Comparison of ENCODE assay signal across 8 mouse cellular contexts in the genomic region with DNA sequence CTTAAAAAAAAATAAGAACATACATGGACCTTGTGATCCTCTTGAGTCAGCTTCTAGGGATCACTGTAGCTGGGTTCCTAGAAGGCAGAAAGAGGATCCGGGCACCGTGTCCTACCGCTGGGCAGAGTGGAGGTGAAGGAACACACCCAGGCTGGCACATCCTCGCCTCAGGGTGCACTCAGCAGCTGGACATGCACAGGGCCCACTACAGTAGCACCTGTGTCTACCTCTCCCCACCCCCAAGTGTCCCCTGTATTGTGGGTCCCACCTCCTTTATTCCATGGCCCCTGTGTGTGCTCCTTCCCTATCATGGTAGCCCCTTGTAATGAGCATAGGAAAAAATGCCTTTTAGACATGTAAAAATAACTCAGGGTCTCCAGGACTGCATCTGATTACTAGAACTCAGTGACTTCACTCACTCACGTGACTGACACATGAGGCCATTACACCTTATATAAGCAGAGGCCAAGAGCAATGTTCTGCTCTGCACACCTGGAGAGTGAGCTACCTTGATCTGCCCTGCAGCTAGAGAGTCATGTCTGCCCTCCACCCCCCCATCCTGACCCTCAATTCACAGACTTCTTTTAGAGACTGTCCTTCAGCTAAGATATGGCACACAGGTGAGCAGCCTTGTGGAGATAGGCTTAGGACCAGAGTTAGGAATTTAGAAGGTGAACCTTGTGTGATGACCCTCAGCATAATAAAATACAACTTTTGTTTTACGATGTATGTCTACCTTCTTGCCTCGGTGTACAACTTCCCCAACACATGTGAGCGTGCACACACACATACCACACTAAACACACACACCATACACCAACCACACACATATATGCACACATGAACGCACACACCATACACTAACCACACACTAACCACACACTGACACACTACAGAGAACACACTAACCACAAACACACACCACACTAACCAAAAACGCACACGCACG. TPM values are rescaled to one million over a fixed set of nuclear protein-coding genes. Genes with fewer than 3 reads are reported as not detected.
DNase-seq lines count a peak whose midpoint lies in the region; ATAC-seq lines count a peak whose summit lies in the region.

No protein-coding gene starts in this region.

- peak; percentile 2; the same call in 1 of the 2 replicates for ATAC-seq in cerebellum, adult (ENCODE audit: insufficient number of reproducible peaks, low FRiP score, low TSS enrichment)
- no peak for ATAC-seq in megakaryocyte, adult 5-6 weeks (ENCODE audit: poor library complexity, severe bottlenecking)
- 0 out of 2 replicates have a peak, but pooled peaks have one; percentile 0 for ATAC-seq in limb, embryonic 13.5 days (ENCODE audit: low FRiP score, low read depth)
- no peak for ATAC-seq in stomach, embryonic 15.5 days (ENCODE audit: insufficient read depth, low FRiP score, low read depth)

- intact Hi-C loops in gastrocnemius, postnatal 14 days (cut with DNase I; ENCODE audit: low total_unique reads): loop anchor here (5.0 kb wide), 1 partner anchor 37 kb away; no protein-coding TSS in a partner anchor

- peaks cover 82% of the 10 kb centered on the region for H3K4me1 ChIP-seq in megakaryocyte, embryonic 14.5 days
- H3K4me1 ChIP-seq in limb, embryonic 13.5 days: peaks cover 57% of the 10 kb centered on the region
- peaks cover 32% of the 10 kb centered on the region for H3K4me1 ChIP-seq in stomach, embryonic 15.5 days

- WGBS in limb, embryonic 13.5 days: 72% methylated on average over 12 of the region's 12 CpGs
- 78% methylated on average over 12 of the region's 12 CpGs for WGBS in stomach, embryonic 15.5 days

- peak overlapping the region; percentile 84; the same call in 1 of the 2 replicates for H3K27ac ChIP-seq in limb, embryonic 13.5 days
- peak overlapping the region; percentile 95; the same call in 1 of the 2 replicates for H3K27ac ChIP-seq in stomach, embryonic 15.5 days

- H3K9me3 ChIP-seq in megakaryocyte, embryonic 14.5 days: no peaks in the 10 kb centered on the region
- H3K9me3 ChIP-seq in limb, embryonic 13.5 days: no peaks in the 10 kb centered on the region
- H3K9me3 ChIP-seq in stomach, embryonic 15.5 days: no peaks in the 10 kb centered on the region

- no peaks in the 10 kb centered on the region for H3K27me3 ChIP-seq in megakaryocyte, embryonic 14.5 days (replicated peaks)
- no peaks in the 10 kb centered on the region for H3K27me3 ChIP-seq in limb, embryonic 13.5 days
- H3K27me3 ChIP-seq in stomach, embryonic 15.5 days (replicated peaks): no peaks in the 10 kb centered on the region

- no peak for DNase-seq in cerebellum, postnatal 36 days
- no peak for DNase-seq in gastrocnemius, postnatal 25 days
- no peak for DNase-seq in gastrocnemius, postnatal 14 days

- H3K4me2 ChIP-seq in limb, embryonic 13.5 days (replicated peaks): peak overlapping the region; percentile 82
- H3K4me2 ChIP-seq in stomach, embryonic 15.5 days: peak overlapping the region; percentile 77

- peak overlapping the region; percentile 39; the same call in 1 of the 2 replicates for H3K9ac ChIP-seq in limb, embryonic 13.5 days
- H3K9ac ChIP-seq in stomach, embryonic 15.5 days: no peak overlapping the region

- H3K36me3 ChIP-seq in megakaryocyte, embryonic 14.5 days (replicated peaks; ENCODE audit: low read length): peaks cover 19% of the 10 kb centered on the region
- H3K36me3 ChIP-seq in limb, embryonic 13.5 days: 0 out of 2 replicates have a peak, but pooled peaks cover 10% of the 10 kb centered on the region
- H3K36me3 ChIP-seq in stomach, embryonic 15.5 days: no peaks in the 10 kb centered on the region

- peak overlapping the region; percentile 91 for H3K4me3 ChIP-seq in megakaryocyte, embryonic 14.5 days (replicated peaks)
- peak overlapping the region; percentile 17 for H3K4me3 ChIP-seq in limb, embryonic 13.5 days
- no peak overlapping the region for H3K4me3 ChIP-seq in stomach, embryonic 15.5 days (replicated peaks)

RNA-seq across cellular contexts. Expression of gene BC025920, which starts 1.8 kb away (rescaled TPM):
- polyA plus RNA-seq in megakaryocyte, embryonic 14.5 days (2012; ENCODE audit: insufficient read depth, low replicate concordance): not detected in 2 replicates
- total RNA-seq in megakaryocyte, adult 5-6 weeks (2015): 1.7 and 2.0 TPM in 2 replicates
- total RNA-seq in megakaryocyte, adult 5-6 weeks (2017): 2.3 and 2.4 TPM in 2 replicates
- polyA plus RNA-seq in limb, embryonic 13.5 days (2015; fragmentation: Nextera tagmentation; extraction: Ambion mirVana): 1.3 and 1.5 TPM in 2 replicates
- 0.55 and 0.71 TPM in 2 replicates for polyA plus RNA-seq in stomach, embryonic 15.5 days (2015; fragmentation: Nextera tagmentation; extraction: Ambion mirVana)
- 1 to 10 TPM; 1.8 to 2.5 TPM for total RNA-seq in gastrocnemius, postnatal 25 days (2021)
- 1 to 10 TPM; 1.7 to 2.2 TPM for total RNA-seq in gastrocnemius, postnatal 14 days (2021)

RNA-seq across cellular contexts. Expression of gene Tle6, which starts 3.4 kb away (rescaled TPM):
- 69.5 and 166 TPM in 2 replicates for polyA plus RNA-seq in megakaryocyte, embryonic 14.5 days (2012; ENCODE audit: insufficient read depth, low replicate concordance)
- 1.9 and 8.9 TPM in 2 replicates for total RNA-seq in megakaryocyte, adult 5-6 weeks (2015)
- total RNA-seq in megakaryocyte, adult 5-6 weeks (2017): 6.5 and 11.4 TPM in 2 replicates
- polyA plus RNA-seq in limb, embryonic 13.5 days (2015; fragmentation: Nextera tagmentation; extraction: Ambion mirVana): 13.8 and 18.4 TPM in 2 replicates
- 31.2 and 42.1 TPM in 2 replicates for polyA plus RNA-seq in stomach, embryonic 15.5 days (2015; fragmentation: Nextera tagmentation; extraction: Ambion mirVana)
- total RNA-seq in gastrocnemius, postnatal 25 days (2021): 1 to 10 TPM; 3.9 to 6.8 TPM
- total RNA-seq in gastrocnemius, postnatal 14 days (2021): 1 to 10 TPM; 2.4 to 4.4 TPM

RNA-seq across cellular contexts. Expression of gene Sirt6, which starts 23.3 kb away (rescaled TPM):
- polyA plus RNA-seq in megakaryocyte, embryonic 14.5 days (2012; ENCODE audit: insufficient read depth, low replicate concordance): 121 and 174 TPM in 2 replicates
- total RNA-seq in megakaryocyte, adult 5-6 weeks (2015): 6.3 and 8.0 TPM in 2 replicates
- 2.5 and 6.4 TPM in 2 replicates for total RNA-seq in megakaryocyte, adult 5-6 weeks (2017)
- 60.3 and 61.9 TPM in 2 replicates for polyA plus RNA-seq in limb, embryonic 13.5 days (2015; fragmentation: Nextera tagmentation; extraction: Ambion mirVana)
- polyA plus RNA-seq in stomach, embryonic 15.5 days (2015; fragmentation: Nextera tagmentation; extraction: Ambion mirVana): 32.9 and 33.3 TPM in 2 replicates
- 1 to 10 TPM; 3.8 to 5.2 TPM for total RNA-seq in gastrocnemius, postnatal 25 days (2021)
- total RNA-seq in gastrocnemius, postnatal 14 days (2021): 1 to 10 TPM; 5.4 to 5.6 TPM

RNA-seq across cellular contexts. Expression of gene Ankrd24, which starts 24.0 kb away (rescaled TPM):
- 13.7 and 17.3 TPM in 2 replicates for polyA plus RNA-seq in megakaryocyte, embryonic 14.5 days (2012; ENCODE audit: insufficient read depth, low replicate concordance)
- total RNA-seq in megakaryocyte, adult 5-6 weeks (2015): 1.0 and 1.1 TPM in 2 replicates
- 1.7 and 1.8 TPM in 2 replicates for total RNA-seq in megakaryocyte, adult 5-6 weeks (2017)
- 11.6 and 12.1 TPM in 2 replicates for polyA plus RNA-seq in limb, embryonic 13.5 days (2015; fragmentation: Nextera tagmentation; extraction: Ambion mirVana)
- 10.9 and 12.6 TPM in 2 replicates for polyA plus RNA-seq in stomach, embryonic 15.5 days (2015; fragmentation: Nextera tagmentation; extraction: Ambion mirVana)
- total RNA-seq in gastrocnemius, postnatal 25 days (2021): 1 to 10 TPM; 5.9 to 9.5 TPM
- 10 to 100 TPM in 1 of 2 experiments, 1 to 10 TPM in 1; 6.8 to 10.9 TPM for total RNA-seq in gastrocnemius, postnatal 14 days (2021)

RNA-seq across cellular contexts. Expression of gene Tle2, which starts 29.9 kb away (rescaled TPM):
- 18.9 and 34.3 TPM in 2 replicates for polyA plus RNA-seq in megakaryocyte, embryonic 14.5 days (2012; ENCODE audit: insufficient read depth, low replicate concordance)
- 1.1 and 3.3 TPM in 2 replicates for total RNA-seq in megakaryocyte, adult 5-6 weeks (2015)
- 0.51 and 1.8 TPM in 2 replicates for total RNA-seq in megakaryocyte, adult 5-6 weeks (2017)
- polyA plus RNA-seq in limb, embryonic 13.5 days (2015; fragmentation: Nextera tagmentation; extraction: Ambion mirVana): 68.8 and 69.8 TPM in 2 replicates
- 28.8 and 35.6 TPM in 2 replicates for polyA plus RNA-seq in stomach, embryonic 15.5 days (2015; fragmentation: Nextera tagmentation; extraction: Ambion mirVana)
- total RNA-seq in gastrocnemius, postnatal 25 days (2021): 1 to 10 TPM; 5.3 to 6.2 TPM
- 1 to 10 TPM; 4.3 to 4.4 TPM for total RNA-seq in gastrocnemius, postnatal 14 days (2021)

Comparison
In these comparisons a context has a peak if more than half of its experiments do, and no peak if none do; other contexts are left out.
1. ATAC-seq: peak in cerebellum, adult (single experiment) and limb, embryonic 13.5 days (single experiment); none in megakaryocyte, adult 5-6 weeks (single experiment) and stomach, embryonic 15.5 days (single experiment).